Mouse (Mus musculus): ENCODE results near the gene Yipf2.
"Not testable (repeated sequence)": the region's sequence is repeated elsewhere in the genome, so short reads cannot be mapped to it uniquely, and the experiment has no call there.

The Yipf2 gene

DNA sequence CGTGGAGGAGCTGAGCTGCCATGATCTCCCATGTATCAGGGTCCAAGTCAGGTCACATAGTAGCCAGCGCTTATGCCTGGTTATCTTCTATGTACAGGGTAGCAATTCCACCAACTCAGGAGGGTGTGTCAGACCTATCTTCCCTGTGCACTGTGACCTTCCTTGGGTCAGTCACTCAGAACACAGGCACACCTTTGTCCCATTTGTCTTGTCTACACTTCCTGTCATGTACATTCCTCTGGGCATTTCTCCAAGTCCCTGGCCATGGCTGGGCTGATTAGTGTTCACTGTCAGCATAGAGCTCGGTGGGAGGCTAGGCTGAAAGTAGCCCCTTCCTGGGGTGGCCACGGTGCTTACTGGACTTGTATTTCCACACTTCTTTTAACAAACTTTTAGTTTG, 34.3 kb downstream of the Yipf2 start:
- no peak for DNase-seq (ENCODE audit: low read depth, low spot score)

DNA sequence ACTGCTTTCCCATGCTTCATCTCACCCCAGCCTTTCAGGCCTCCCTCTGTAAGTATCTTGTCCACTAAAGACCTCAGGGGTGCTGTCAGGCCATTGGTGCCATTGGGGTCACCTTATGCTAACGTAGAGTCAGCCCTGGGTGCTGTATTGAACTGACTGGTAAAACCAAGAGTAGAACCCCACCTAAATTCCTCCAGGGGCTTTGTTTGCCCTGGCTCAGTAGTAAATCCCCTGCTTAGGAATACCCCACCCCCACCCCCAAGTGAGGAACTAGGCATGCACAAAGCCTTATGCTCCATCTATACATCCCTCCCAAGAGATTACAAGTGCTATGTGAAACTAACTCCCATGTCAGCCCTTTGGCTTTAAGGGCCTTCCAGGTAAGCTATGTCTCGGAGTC, 35.1 kb downstream of the Yipf2 start:
- DNase-seq (ENCODE audit: low read depth, low spot score), result no peak

DNA sequence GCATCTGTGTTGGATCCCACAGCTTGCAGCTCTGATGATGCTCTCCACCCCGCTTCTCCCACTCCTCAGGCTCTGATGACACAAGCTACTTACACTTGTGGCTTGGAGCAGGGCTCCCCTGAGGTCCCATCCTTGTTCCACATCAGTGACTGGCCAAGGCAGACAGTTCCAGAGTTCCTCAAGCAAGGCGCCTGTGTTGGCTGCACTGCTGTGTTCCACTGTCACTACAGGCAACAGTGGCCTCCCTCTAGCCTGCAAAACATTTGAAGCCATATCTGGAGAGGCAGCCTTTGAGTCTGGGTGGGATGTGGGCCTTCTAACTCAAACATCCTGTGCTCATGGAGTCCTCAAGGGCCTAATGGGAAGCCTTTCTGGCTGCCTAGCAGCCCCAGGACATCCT, 35.6 kb downstream of the Yipf2 start:
- DNase-seq (ENCODE audit: low read depth, low spot score), result no peak

DNA sequence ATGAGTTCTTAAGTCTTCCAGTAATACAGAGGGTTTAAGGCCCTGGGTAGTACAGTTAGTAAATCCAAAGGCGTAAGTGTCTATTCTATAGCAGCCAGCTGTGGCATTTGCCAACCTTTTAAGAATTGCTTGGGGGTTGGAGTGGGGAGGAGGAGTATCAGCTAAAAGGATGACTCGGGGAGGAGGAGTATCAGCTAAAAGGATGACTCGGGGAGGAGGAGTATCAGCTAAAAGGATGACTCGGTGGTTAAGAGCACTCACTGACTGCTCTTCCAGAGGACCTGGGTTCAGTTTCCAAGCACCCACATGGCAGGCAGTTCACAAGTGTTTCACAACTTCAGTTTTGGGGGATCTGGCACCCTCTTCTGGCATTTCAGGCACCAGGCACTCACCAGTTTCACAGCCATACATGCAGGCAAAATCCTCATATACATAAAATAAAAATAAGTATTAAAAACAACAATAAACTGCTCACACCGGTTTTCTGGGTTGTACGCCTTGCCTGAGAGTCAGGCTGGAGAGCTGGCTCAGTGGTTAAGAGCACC, 37.4 kb downstream of the Yipf2 start:
- DNase-seq (ENCODE audit: low read depth, low spot score), result no peak

DNA sequence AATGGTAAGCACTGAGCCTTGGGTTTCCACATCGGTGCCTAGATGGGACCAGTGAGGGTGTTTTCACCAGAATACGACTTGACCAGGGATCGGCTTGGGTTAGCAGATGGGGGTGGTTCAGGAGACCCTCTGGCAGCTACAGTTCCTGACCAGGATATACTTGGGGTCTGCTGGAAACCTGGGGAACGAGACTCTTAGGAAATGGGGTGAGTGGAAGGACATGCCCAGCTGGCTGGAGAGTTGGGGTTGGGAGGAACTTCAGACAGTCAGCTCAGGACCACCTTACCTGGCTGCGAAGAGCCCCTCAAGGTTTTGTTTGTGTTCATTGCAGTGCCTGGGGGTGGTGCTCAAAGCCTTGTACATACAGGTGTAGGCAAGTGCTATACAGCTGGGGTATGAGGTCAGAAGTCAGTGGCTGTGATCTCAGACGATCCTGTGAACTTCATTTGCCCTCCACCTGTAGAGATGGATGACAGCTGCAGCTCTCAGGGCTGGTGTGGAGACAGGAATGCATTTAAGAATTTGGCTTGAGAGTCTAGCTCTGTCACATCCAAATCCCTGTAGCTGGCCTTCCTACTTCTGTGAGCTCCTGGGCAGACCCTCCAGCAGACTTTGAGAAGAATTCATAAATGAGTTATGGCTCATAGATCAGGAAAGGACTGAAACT, 38.9 kb downstream of the Yipf2 start:
- DNase-seq (ENCODE audit: low read depth, low spot score), result no peak

DNA sequence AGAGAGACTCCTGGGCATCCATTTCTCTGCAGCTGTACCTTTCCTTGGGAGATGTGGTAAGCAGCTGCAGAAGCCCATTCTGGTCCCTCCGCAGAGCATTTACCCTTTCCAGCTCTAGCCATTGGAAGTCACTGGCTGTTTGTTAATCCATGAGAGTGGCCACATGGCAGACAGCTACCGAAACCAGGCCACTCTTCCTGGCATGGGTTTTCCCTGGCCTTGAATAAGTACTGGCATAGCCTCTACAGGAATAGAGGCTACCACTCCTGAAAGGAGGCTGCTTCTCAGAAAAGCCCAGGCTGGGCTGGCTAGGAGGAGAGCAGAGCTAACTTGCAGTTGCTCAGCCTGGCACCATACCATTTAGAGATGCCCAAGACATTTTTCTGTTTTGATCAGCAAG, 41.6 kb downstream of the Yipf2 start:
- no peak for DNase-seq (ENCODE audit: low read depth, low spot score)

DNA sequence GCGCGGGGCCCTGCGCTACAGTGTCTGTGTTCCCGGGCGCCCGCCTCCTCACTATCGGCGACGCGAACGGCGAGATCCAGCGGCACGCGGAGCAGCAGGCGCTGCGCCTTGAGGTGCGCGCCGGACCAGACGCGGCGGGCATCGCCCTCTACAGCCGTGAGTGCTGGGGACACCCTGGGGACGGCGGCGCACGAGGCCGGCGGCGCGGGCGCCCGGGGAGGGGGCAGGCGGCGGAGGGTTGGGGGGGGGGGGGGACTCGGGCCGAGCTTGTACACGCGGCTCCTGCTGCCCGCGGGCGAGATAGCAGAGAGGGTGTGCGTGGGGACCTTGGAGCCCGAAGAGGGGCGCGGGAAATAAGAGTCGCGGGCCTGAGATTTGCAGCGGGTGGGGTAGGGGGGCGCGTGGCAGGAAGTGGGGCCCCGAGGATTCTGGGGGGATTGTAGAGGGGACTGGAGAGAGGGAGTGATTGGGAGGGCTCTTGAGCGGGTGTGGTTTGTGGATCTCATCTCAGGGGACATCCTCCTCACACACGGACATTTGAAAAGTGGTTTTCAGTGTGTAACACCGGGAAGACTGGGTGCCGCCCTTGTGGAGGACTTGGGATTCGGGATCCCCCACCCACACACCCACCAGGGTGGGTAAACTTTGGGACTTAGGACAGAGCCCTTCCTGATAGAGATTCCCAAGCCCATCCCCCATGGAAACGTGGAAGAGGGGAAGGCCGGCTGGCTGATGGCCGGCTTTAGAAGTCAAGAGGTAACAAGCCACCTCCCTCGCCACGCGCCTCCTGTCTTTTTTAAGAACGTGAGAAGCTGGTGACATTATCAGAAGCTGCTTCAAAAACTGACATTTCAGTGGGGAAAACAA, 45.3 kb downstream of the Yipf2 start:
- DNase-seq (ENCODE audit: low read depth, low spot score), result peak; percentile 79

DNA sequence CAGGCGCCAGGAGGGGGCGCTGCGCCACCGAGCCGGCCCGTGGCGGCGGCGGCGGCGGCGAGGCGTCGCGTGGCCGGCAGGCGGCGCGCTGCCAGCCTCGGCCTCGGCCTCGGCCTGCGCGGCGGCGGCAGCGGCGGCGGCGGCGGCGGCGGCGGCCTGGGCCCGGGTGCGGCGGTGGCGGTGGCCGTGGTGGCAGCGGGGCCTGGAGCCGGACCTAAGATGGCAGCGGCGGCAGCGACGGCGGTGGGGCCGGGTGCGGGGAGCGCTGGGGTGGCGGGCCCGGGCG, 45.9 kb downstream of the Yipf2 start, which contains the start of gene Carm1:
TSS of gene Carm1 (plus strand) at position 106 of the 286 bp plus-strand sequence.
- DNase-seq (ENCODE audit: low read depth, low spot score), result no peak

DNA sequence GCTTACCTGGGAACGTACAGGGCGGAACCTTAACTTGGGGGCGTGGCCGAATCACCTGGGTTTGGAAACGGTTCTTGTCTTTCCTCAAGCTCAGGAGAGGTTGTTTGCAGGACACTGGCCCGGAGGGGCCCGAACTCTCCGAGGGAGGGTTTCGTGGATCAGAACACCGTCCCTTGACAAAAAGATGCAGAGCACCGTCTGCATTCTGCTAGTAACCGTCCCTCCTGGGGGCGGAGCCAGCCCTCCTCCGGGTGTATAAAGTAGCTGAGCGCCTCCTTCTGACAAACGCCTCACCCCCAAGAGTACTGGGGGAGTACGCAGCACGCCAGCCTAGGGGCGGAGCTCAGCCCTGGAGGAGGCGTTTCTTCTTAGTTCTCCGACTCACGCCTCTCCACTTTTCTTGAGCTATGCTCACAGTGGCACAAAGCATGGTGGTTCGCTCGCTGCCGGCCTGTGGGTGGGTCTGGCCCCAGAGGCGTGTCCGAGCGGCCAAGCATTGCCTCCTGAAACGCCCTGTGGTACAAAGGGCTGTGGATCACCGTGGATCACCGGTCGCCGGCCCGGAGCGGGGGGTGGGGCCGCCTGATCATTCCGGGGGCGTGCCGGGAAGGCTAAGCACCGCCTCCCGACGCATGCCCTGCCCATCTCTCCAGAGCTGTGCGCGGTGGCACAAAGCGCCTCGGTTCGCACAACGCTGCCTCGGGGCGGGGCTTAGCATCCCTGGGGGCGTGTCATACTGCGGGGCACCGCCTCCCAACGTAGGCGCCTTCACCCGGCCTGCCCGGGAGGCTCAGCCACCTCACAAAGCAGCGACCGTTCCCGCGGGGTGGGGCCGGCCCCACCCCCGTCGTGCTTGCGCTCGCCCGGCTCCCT, 46.5 kb downstream of the Yipf2 start:
- peak; percentile 99 for DNase-seq (ENCODE audit: low read depth, low spot score)

DNA sequence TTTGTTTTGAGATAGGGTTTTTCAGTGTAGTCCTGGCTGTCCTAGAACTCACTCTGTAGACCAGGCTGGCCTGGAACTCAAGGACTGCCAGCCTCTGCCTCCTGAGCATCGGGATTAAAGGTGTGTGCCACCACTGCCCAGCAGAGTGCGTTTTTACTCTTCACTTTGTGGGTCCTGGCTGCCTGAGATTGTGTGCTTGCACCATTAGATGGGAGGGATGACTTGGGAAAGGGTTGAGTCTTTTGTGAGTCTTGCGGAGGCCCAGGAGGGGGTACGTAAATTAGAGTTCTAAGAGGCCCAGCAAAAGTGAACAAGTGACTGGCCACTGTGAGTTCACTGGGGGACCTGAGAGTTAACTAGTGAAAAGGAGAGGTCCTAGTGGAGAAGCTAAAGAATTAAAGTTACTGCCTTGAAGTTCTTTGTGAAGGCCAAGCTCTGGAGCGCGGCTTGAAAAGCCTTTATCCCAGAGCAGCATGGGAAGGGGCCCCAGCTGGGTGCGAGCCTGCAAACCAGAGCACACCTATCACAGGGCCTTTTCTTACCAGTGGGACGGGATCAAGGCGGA, 47.2 kb downstream of the Yipf2 start:
- DNase-seq (ENCODE audit: low read depth, low spot score), result peak; percentile 22

DNA sequence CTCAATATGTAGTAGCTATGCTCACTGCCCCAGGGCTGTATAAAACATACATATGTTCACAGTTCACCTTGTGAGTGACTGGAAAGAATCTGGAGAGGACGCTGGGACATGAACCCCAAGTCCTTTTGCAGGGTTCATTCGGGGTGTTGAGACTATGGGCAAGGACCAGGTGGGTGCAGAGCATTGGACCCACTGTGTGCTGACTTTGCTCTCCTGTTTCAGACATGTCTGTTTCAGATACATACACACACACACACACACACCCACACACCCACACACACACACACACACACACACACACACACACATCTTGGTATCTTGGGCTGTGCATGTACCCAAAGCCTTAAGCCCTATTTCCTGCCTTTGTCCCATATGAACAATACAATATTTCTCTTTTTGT, 50.6 kb downstream of the Yipf2 start:
- DNase-seq (ENCODE audit: low read depth, low spot score), result not testable (repeated sequence)

DNA sequence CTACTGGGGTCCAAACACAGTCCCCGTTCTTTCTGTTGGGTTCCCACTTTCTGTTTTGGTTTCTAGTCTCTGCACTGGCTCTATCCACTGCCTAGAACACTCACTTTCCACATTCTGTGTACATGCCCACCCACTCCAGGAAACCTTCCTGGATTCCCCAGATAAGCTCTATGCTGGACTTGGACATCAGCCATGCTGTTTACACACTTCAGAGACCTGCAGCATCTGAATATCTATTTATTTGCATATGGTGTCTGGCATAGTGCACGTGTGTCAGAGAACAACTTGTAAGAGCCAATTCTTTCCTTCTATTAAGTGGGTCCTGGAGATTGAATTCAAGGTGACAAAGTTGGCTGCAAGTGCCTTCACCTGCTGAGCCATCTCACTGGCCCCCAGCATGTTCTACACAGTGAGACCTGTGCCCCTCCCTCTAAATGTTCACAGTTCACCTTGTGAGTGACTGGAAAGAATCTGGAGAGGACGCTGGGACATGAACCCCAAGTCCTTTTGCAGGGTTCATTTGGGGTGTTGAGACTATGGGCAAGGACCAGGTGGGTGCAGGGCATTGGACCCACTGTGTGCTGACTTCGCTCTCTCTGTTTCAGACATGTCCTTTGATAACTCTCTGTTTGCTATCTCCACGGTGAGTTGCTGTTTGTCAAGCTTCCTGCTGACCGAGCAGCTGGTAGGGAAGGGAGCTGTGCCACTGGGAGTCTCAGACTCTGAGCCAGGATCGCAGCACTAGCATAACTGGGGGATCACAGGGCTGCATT, 52.5 kb downstream of the Yipf2 start:
- no peak for DNase-seq (ENCODE audit: low read depth, low spot score)

Measured in CD4-positive helper T cell, adult 2 months (primary cell).